Mouse (Mus musculus) testis, adult 2 months (tissue): ENCODE results near the gene Fsd1.

Source experiments
- CTCF ChIP-seq: fragments of 200-500 bp; IDR thresholded peaks from 2 replicates; pipeline ENCODE4 v1.5.1; 2012; ENCODE audit warnings: low read depth, mild to moderate bottlenecking, inconsistent platforms, low read length, moderate library complexity; ENCODE audit not compliant: control insufficient read depth, insufficient read depth, insufficient replicate concordance
- POLR2A ChIP-seq: fragments of 200-500 bp; IDR thresholded peaks from 2 replicates; pipeline ENCODE4 v1.6.1; 2012; ENCODE audit warnings: low read depth, mild to moderate bottlenecking, inconsistent platforms, low read length, moderate library complexity; ENCODE audit not compliant: control insufficient read depth

DNA sequence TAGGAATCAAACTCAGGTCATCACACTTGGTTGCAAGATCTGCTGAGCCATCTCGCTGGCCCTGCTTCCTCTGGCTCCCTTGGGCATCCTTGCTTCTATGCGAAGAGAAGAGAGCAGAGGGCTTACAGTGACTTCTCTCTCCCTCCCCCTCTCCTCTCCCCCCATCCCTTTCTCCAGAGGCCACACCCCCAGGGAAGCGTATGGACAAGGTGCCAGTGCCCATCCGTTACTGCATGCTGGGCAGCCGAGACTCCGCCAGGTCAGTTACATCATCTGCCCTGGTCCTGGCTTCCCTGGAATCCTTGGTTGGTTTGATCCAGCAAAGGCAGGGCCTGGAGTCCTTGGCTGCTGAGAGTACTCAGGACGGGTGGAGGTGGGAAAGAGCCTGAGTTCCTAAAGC is 25.1 kb downstream of the Fsd1 start:
- TF ChIP-seq POLR2A, result no peak
- no peak for TF ChIP-seq CTCF
